Mouse (Mus musculus): ENCODE data around the gene Bckdha.

DNA sequence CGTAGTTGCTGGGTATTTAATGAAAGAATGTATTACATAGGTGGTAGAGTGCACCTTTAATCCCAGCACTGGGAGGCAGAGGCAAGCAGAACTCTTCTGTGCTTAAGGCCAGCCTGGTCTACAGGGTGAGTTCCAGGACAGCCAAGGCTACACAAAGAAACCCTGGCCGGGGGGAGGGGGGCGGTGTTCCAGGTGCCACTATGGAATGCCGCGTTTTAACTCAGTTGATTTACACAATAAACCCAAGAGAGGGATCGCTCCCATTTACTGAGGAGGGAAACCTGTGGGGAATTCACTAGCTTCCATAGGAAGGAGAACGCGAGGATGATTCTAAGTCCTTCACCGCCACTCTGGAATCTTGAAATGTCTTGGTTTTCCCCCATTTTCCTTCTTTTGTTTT, 10.8 kb upstream of the Bckdha start:
- TF ChIP-seq CTCF (IDR thresholded peaks at IDR 0.05; ENCODE audit: low read depth, low read length) (no peak), POLR2A (IDR thresholded peaks at IDR 0.05; ENCODE audit: extremely low read depth, insufficient read depth, low read length) (no peak)

Measured in liver, adult 2 months (tissue).